In the genomic region with DNA sequence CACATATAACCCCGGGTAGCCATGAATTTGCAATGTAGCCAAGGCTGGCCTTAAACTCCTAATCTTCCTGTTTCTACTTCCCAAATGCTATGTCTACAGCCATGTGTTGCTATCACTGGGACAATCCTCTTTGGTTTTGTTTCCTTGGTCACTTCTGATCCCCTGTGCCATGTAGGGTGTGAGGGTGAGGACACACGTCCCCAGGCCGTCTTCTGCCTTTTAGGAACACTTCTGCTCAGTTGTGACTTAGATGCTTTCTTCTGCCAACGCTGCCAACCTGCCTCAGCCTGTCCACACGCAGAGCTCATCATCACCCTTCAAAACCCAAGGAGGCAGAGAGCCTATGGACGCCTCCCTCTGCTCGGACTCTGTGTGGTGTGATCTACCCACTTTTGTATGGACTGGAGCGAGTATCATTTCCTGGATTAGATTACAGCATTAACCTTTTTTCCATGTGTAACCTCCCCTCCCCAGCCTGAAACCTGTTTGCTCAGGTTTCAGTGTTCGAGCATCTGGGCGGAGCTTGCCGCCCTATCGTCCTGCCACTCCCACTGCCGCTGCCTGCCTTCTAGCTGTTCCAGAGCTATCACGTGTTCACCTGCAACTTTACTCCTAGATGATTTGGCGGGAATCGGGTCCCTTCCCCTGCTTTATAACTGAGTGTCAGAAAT, we compare ENCODE assay signal across 13 mouse cellular contexts. TPM values are rescaled to one million over a fixed set of nuclear protein-coding genes. Genes with fewer than 3 reads are reported as not detected.
DNase-seq lines count a peak whose midpoint lies in the region; ATAC-seq and TF ChIP-seq lines count a peak whose summit lies in the region.
"Had no signal": no experiment of that assay in that cellular context is flagged by ENCODE, and none has a peak within 500 bp of the region (broad histone marks: within the 10 kb centered on the region; RNA-seq: fewer than 3 reads in every experiment).

No protein-coding gene starts in this region.

- H3K36me3 ChIP-seq in E14TG2a.4 (ENCODE audit: insufficient read depth, low read length) (peaks cover 55% of the 10 kb centered on the region), ES-E14 (ENCODE audit: control insufficient read depth, insufficient read depth, low read length, poor library complexity, severe bottlenecking) (peaks cover 4% of the 10 kb centered on the region; the same call in 1 of the 2 replicates)
- peaks cover 6% of the 10 kb centered on the region; the same call in 1 of the 2 replicates for H3K36me3 ChIP-seq in lung, embryonic 16.5 days (ENCODE audit: control insufficient read depth, insufficient read depth, low read length)

- peak overlapping the region; percentile 51 for H3K27ac ChIP-seq in ES-E14 (ENCODE audit: insufficient read depth, low read depth, low read length, poor library complexity, severe bottlenecking)
- no peak overlapping the region for H3K27ac ChIP-seq in lung, embryonic 16.5 days (ENCODE audit: low read length)
- H3K27ac ChIP-seq: lung, embryonic 15.5 days had no signal

- no peaks in the 10 kb centered on the region for H3K9me3 ChIP-seq in E14TG2a.4 (ENCODE audit: low read length)
- H3K9me3 ChIP-seq in ES-E14 (ENCODE audit: control insufficient read depth, insufficient read depth, low read depth, low read length) = no peaks in the 10 kb centered on the region
- H3K9me3 ChIP-seq in lung, embryonic 16.5 days (ENCODE audit: control insufficient read depth, low read length) = no peaks in the 10 kb centered on the region
- H3K9me3 ChIP-seq: G1E; lung, embryonic 15.5 days had no signal

- H3K27me3 ChIP-seq in E14TG2a.4 (ENCODE audit: insufficient read depth, low read length) = no peaks in the 10 kb centered on the region
- H3K27me3 ChIP-seq in lung, embryonic 16.5 days (ENCODE audit: control insufficient read depth, insufficient read depth, low read depth, low read length) = no peaks in the 10 kb centered on the region
- H3K27me3 ChIP-seq: lung, embryonic 15.5 days had no signal

- peak overlapping the region; percentile 48 for H3K4me3 ChIP-seq in E14TG2a.4 (replicated peaks; ENCODE audit: low read length)
- peak overlapping the region; percentile 26 to 30; a peak in 3 of 4 replicates for H3K4me3 ChIP-seq in ES-E14 (ENCODE audit: insufficient read depth in 1 of 2, low read depth in 1 of 2, low read length in 2 of 2, poor library complexity in 1 of 2, severe bottlenecking in 1 of 2)
- no peak overlapping the region for H3K4me3 ChIP-seq in lung, embryonic 16.5 days (ENCODE audit: low read length)
- H3K4me3 ChIP-seq: lung, embryonic 15.5 days had no signal

- H3K4me2 ChIP-seq in lung, embryonic 16.5 days (ENCODE audit: low read depth, low read length) = peak overlapping the region; percentile 26; the same call in 1 of the 2 replicates
- H3K4me2 ChIP-seq: lung, embryonic 15.5 days had no signal

- H3K4me1 ChIP-seq in E14TG2a.4 (replicated peaks; ENCODE audit: low read depth, low read length) = peaks cover 86% of the 10 kb centered on the region
- peaks cover 0 to 17% of the 10 kb centered on the region in 2 experiments; a peak in 2 of 4 replicates for H3K4me1 ChIP-seq in ES-E14 (ENCODE audit: control insufficient read depth in 2 of 2, insufficient read depth in 2 of 2, low read length in 2 of 2, poor library complexity in 1 of 2)
- H3K4me1 ChIP-seq in lung, embryonic 16.5 days (replicated peaks; ENCODE audit: control insufficient read depth, insufficient read depth, low read length) = no peaks in the 10 kb centered on the region
- H3K4me1 ChIP-seq: lung, embryonic 15.5 days had no signal

- ATAC-seq in lung, embryonic 16.5 days (ENCODE audit: low read depth) = peak; percentile 54
- ATAC-seq: forebrain, embryonic 14.5 days had no signal

- in situ Hi-C loops in ES-E14 (cut with MboI; ENCODE audit: low sequenced_read_pairs in 2 of 2, unreplicated experiment in 2 of 2) = no loop called here

- DNase-seq in ES-E14 (ENCODE audit: low read depth, low spot score) = no peak
- DNase-seq in kidney, adult 8-10 months = peak; percentile 61 to 73
- DNase-seq in adrenal gland, postnatal 4 days (ENCODE audit: low spot score in 2 of 2) = no peak
- no peak for DNase-seq in spleen, adult 12 weeks (ENCODE audit: low spot score)
- DNase-seq in right cerebral cortex, postnatal 36 days (ENCODE audit: low spot score in 2 of 2) = no peak
- no peak for DNase-seq in B cell, adult 2 months

- no peak for TF ChIP-seq CTCF in E14TG2a.4 (conservative IDR thresholded peaks at IDR 0.05; ENCODE audit: low read length)

- 47% methylated on average over 16 of the region's 16 CpGs for WGBS in lung, embryonic 16.5 days

- H3K9ac ChIP-seq in ES-E14 (ENCODE audit: insufficient read depth, low read depth, low read length, poor library complexity, severe bottlenecking) = peak overlapping the region; percentile 79
- no peak overlapping the region for H3K9ac ChIP-seq in lung, embryonic 16.5 days (ENCODE audit: low read length)
- H3K9ac ChIP-seq: lung, embryonic 15.5 days had no signal

TF ChIP-seq in ES-E14, 5 proteins besides CTCF, POLR2A, EP300 and RAD21:
- TF ChIP-seq ZNF384 (IDR thresholded peaks at IDR 0.05; ENCODE audit: low read depth, low read length) (no peak), MAFK (IDR thresholded peaks at IDR 0.05; ENCODE audit: insufficient read depth, low read depth, low read length) (no peak)

RNA-seq across cellular contexts. Expression of a gene that starts 10.6 kb away (rescaled TPM):
- total RNA-seq in ES-E14 (2012; rRNA removed) = 49.9 and 53.0 TPM in 2 replicates
- polyA plus RNA-seq in lung, embryonic 16.5 days (2015; fragmentation: Nextera tagmentation; extraction: Ambion mirVana) = 53.7 and 60.1 TPM in 2 replicates
- 10 to 100 TPM; 87.5 to 98.7 TPM for total RNA-seq in adrenal gland, postnatal 4 days (2021)

RNA-seq across cellular contexts. Expression of a gene that starts 10.6 kb away (rescaled TPM):
- 0.13 and 0.16 TPM in 2 replicates for total RNA-seq in ES-E14 (2012; rRNA removed)
- polyA plus RNA-seq in lung, embryonic 16.5 days (2015; fragmentation: Nextera tagmentation; extraction: Ambion mirVana) = 0.65 and 0.72 TPM in 2 replicates
- under 1 TPM in 1 of 2 experiments, not detected in 1; 0.17 TPM for total RNA-seq in adrenal gland, postnatal 4 days (2021)
- total RNA-seq: common myeloid progenitor, adult 5-6 weeks; heart, postnatal 36 days had no signal
- polyA plus RNA-seq: G1E had no signal

RNA-seq across cellular contexts. Expression of a gene that starts 17.1 kb away (rescaled TPM):
- 91.7 and 99.1 TPM in 2 replicates for total RNA-seq in ES-E14 (2012; rRNA removed)
- polyA plus RNA-seq in lung, embryonic 16.5 days (2015; fragmentation: Nextera tagmentation; extraction: Ambion mirVana) = 82.4 and 88.6 TPM in 2 replicates
- total RNA-seq in adrenal gland, postnatal 4 days (2021) = 10 to 100 TPM; 55.8 to 57.7 TPM

RNA-seq across cellular contexts. Expression of a gene that starts 17.2 kb away (rescaled TPM):
- 40.0 and 49.8 TPM in 2 replicates for total RNA-seq in ES-E14 (2012; rRNA removed)
- polyA plus RNA-seq in lung, embryonic 16.5 days (2015; fragmentation: Nextera tagmentation; extraction: Ambion mirVana) = 25.7 and 30.9 TPM in 2 replicates
- 10 to 100 TPM; 15.1 to 27.1 TPM for total RNA-seq in adrenal gland, postnatal 4 days (2021)

RNA-seq across cellular contexts. Expression of a gene that starts 26.4 kb away (rescaled TPM):
- total RNA-seq in ES-E14 (2012; rRNA removed) = 59.2 and 98.6 TPM in 2 replicates
- polyA plus RNA-seq in lung, embryonic 16.5 days (2015; fragmentation: Nextera tagmentation; extraction: Ambion mirVana) = 23.5 and 26.6 TPM in 2 replicates
- 100 to 1,000 TPM; 256 to 274 TPM for total RNA-seq in adrenal gland, postnatal 4 days (2021)

Comparison
In these comparisons a context has a peak if more than half of its experiments do, and no peak if none do; other contexts are left out.
1. DNase-seq: peak in kidney, adult 8-10 months (2 of 2); none in ES-E14 (single experiment), adrenal gland, postnatal 4 days (0 of 2), spleen, adult 12 weeks (single experiment), right cerebral cortex, postnatal 36 days (0 of 2) and B cell, adult 2 months (0 of 2).